Mouse (Mus musculus) heart, postnatal 14 days (tissue): Measurements from ENCODE around the gene Tex264. TPM values are rescaled to one million over a fixed set of nuclear protein-coding genes. Genes with fewer than 3 reads are reported as not detected.

Experiments used
- DNase-seq, 2 experiments: peaks; one replicate each; pipeline ENCODE4 v3.0.0; 2021 to 2022
- intact Hi-C: fragments of 180-260 bp; cut with DNase I; formaldehyde crosslinking; loops from one replicate; pipeline ENCODE4 v1.15.1; 2025
- total RNA-seq, 2 experiments: library from RNA; stranded (reverse); gene quantifications; 2 replicates each; pipeline ENCODE4 v1.2.3; 2021

Tex264 gene
- total RNA-seq, 2 experiments from 2014 or later, result 35.1 to 39.4 TPM

- intact Hi-C loops, result no loop called here
- DNase-seq, result no peak
These were observed 69.4 kb downstream of the Tex264 start for GRCm38 (mm10) chr9:106616306-106616705.

DNA sequence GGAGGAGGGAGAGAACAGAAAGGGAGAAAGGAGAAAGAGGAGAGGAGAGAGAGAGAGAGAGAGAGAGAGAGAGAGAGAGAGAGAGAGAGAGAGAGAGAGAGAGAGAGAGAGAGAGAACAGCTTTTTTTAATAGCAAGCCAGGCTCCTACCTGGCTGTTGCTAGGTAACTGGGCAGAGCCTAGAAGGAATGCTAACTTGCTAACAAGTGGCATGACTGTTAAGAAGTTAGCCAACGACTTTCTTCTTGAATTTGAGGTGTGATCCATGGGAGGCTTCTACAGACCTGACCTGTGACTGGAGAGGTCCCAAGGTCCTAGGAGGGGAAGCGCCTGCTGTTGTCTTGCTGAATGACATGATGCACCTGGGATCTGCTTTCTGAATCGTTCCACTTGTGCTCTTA, 71.1 kb downstream of the Tex264 start:
- intact Hi-C loops, result no loop called here
- DNase-seq, result no peak

DNA sequence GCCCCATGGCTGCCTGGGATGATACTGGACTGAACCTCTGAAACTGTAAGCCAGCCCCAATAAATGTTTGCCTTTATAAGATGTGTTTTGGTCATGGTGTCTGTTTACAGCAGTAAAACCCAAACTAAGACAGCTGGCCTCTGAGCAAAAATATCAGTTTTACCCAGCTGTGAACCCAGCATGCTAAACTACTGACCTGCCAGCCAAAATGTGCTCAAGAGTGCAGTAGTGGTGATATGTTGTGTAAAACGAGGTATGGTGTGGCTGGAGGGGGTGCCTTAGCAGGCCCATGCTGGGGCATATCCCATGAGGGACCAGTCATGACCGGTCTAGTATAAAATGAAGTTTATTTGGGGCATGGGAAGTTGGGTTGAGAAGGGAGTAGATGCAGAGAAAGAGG, 71.8 kb downstream of the Tex264 start:
- no peak for DNase-seq
- intact Hi-C loops, result no loop called here

DNA sequence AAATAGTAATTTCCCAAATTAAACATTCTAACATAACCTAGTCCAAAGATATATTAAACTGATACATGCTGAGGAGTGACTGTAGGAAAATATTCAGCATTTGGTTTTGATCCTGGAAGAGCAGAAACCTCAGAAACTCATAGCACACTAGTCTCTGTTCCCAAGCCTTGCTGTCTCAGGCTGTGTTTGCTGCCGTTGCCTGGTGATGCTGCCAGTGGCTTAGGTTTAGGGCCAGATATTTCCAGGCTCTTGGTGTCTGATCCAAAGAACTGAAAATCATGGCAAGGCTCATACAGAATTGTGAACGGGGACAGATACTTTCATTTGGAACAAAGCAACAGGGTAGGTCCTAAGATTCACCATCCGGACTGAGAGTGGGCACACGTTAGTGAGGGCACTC, 75.0 kb downstream of the Tex264 start:
- intact Hi-C loops, result no loop called here
- DNase-seq, result no peak

Other genes starting within 250 kb of the Tex264 start
- 10 to 100 TPM; 16.2 to 18.9 TPM for gene Acy1, start 247.6 kb downstream of the Tex264 start, total RNA-seq
- gene Abhd14b, start 238.5 kb downstream of the Tex264 start, total RNA-seq, result 1 to 10 TPM; 6.8 to 8.9 TPM
- 10 to 100 TPM; 21.9 to 22.0 TPM for gene Abhd14a, start 238.2 kb downstream of the Tex264 start, total RNA-seq
- gene Pcbp4, start 232.6 kb downstream of the Tex264 start, total RNA-seq, result 10 to 100 TPM; 62.4 to 68.8 TPM
- gene Gpr62, start 220.0 kb downstream of the Tex264 start, total RNA-seq, result under 1 TPM in 1 of 2 experiments, not detected in 1; 0.10 TPM
- gene Rrp9, start 210.0 kb downstream of the Tex264 start, total RNA-seq, result 10 to 100 TPM; 19.3 to 20.3 TPM
- 10 to 100 TPM; 18.1 to 19.0 TPM for gene Parp3, start 209.0 kb downstream of the Tex264 start, total RNA-seq
- gene Iqcf1, start 186.0 kb downstream of the Tex264 start, total RNA-seq, result not detected
- gene Iqcf5, start 171.4 kb downstream of the Tex264 start, total RNA-seq, result not detected
- gene Iqcf3, start 124.3 kb downstream of the Tex264 start, total RNA-seq, result not detected
- gene Iqcf4, start 114.9 kb downstream of the Tex264 start, total RNA-seq, result not detected
- not detected for gene Iqcf6, start 59.3 kb downstream of the Tex264 start, total RNA-seq
- not detected for gene Grm2, start 29.8 kb downstream of the Tex264 start, total RNA-seq
- 10 to 100 TPM; 11.7 to 11.8 TPM for gene Rad54l2, start 103.3 kb upstream of the Tex264 start, total RNA-seq
- 10 to 100 TPM; 21.9 to 23.0 TPM for gene Dcaf1, start 135.9 kb upstream of the Tex264 start, total RNA-seq
- gene Rbm15b, start 201.5 kb upstream of the Tex264 start, total RNA-seq, result 10 to 100 TPM; 14.3 to 16.3 TPM
- 100 to 1,000 TPM in 1 of 2 experiments, 10 to 100 TPM in 1; 70.5 to 106 TPM for gene Manf, start 206.1 kb upstream of the Tex264 start, total RNA-seq